Mouse (Mus musculus) neural tube, embryonic 15.5 days (tissue): ENCODE results near the gene Bri3bp. TPM values are rescaled to one million over a fixed set of nuclear protein-coding genes. Genes with fewer than 3 reads are reported as not detected.
"Not testable (repeated sequence)": the region's sequence is repeated elsewhere in the genome, so short reads cannot be mapped to it uniquely, and the experiment has no call there.

Experiments used
- ATAC-seq: fragments of 200-750 bp; cut with Nextera tagmentation; 2 replicates; pipeline ENCODE4 v1.8.0; 2017; ENCODE audit warnings: mild to moderate bottlenecking, moderate TSS enrichment, moderate library complexity; ENCODE audit not compliant: low FRiP score
- H3K27ac ChIP-seq: fragments of 300-500 bp; sonication (generic); replicated peaks from 2 replicates; pipeline ENCODE4 v1.5.1; 2015; ENCODE audit warnings: mild to moderate bottlenecking, inconsistent platforms
- H3K27me3 ChIP-seq: fragments of 300-500 bp; sonication (generic); replicated peaks from 2 replicates; pipeline ENCODE4 v1.6.1; 2015; ENCODE audit warnings: inconsistent platforms
- H3K36me3 ChIP-seq: fragments of 300-500 bp; sonication (generic); 2 replicates; pipeline ENCODE4 v1.6.1; 2015; ENCODE audit warnings: inconsistent platforms
- H3K4me1 ChIP-seq: fragments of 300-500 bp; sonication (generic); 2 replicates; pipeline ENCODE4 v1.6.1; 2015; ENCODE audit warnings: inconsistent platforms
- H3K4me2 ChIP-seq: fragments of 300-500 bp; sonication (generic); 2 replicates; pipeline ENCODE4 v1.6.1; 2015; ENCODE audit warnings: inconsistent platforms, mild to moderate bottlenecking, moderate library complexity
- H3K4me3 ChIP-seq: fragments of 300-500 bp; sonication (generic); replicated peaks from 2 replicates; pipeline ENCODE4 v1.5.1; 2015; ENCODE audit warnings: mild to moderate bottlenecking, inconsistent platforms
- H3K9ac ChIP-seq: fragments of 300-500 bp; sonication (generic); replicated peaks from 2 replicates; pipeline ENCODE4 v1.6.1; 2015; ENCODE audit warnings: mild to moderate bottlenecking, inconsistent platforms
- H3K9me3 ChIP-seq: fragments of 300-500 bp; sonication (generic); replicated peaks from 2 replicates; pipeline ENCODE4 v1.6.1; 2016; ENCODE audit warnings: inconsistent platforms
- WGBS: fragments of 180-500 bp; shearing (Covaris S2); methylation state at CpG from one replicate; pipeline ENCODE4 v1.1.7; 2015; ENCODE audit warnings: mixed read lengths; 5-methylcytosine and 5-hydroxymethylcytosine counted together
- polyA plus RNA-seq: library from polyadenylated mRNA; unstranded; fragments of >200 nt; fragmentation: Nextera tagmentation; extraction: Ambion mirVana; gene quantifications from 2 replicates; pipeline ENCODE4 v1.2.1, GENCODE M21; 2015

The Bri3bp gene
- polyA plus RNA-seq: 37.3 and 40.6 TPM in 2 replicates

- Histone ChIP-seq H3K4me3 (peak within 1 kb of the TSS; percentile 95), H3K36me3 (no peaks in the 10 kb centered on the region), H3K9ac (peak within 1 kb of the TSS; percentile 91), H3K4me1 (peaks cover 29% of the 10 kb centered on the region), H3K27ac (peak within 1 kb of the TSS; percentile 88), H3K4me2 (peak within 1 kb of the TSS; percentile 79), H3K9me3 (no peaks in the 10 kb centered on the region), H3K27me3 (no peaks in the 10 kb centered on the region)
- peak; percentile 89 for ATAC-seq
- WGBS: 0% methylated on average over 79 of the region's 97 CpGs
Observed at GRCm38 (mm10) chr5:125441234-125442114, at the start of gene Bri3bp. Bri3bp (plus strand) TSS chr5:125441568.

- H3K4me1 ChIP-seq: peaks cover 48% of the 10 kb centered on the region
- no peaks in the 10 kb centered on the region for H3K36me3 ChIP-seq
- no peaks in the 10 kb centered on the region for H3K27me3 ChIP-seq
- no peak overlapping the region for H3K9ac ChIP-seq
- H3K9me3 ChIP-seq: no peaks in the 10 kb centered on the region
- H3K27ac ChIP-seq: peak overlapping the region; percentile 97; the same call in 1 of the 2 replicates
- H3K4me2 ChIP-seq: no peak overlapping the region
- WGBS: 79% methylated on average over 5 of the region's 5 CpGs
- no peak overlapping the region for H3K4me3 ChIP-seq
- no peak for ATAC-seq
Observed at GRCm38 (mm10) chr5:125391609-125392008, 49.8 kb upstream of the Bri3bp start.

- not testable (repeated sequence) for H3K36me3 ChIP-seq, ATAC-seq, H3K27me3 ChIP-seq, H3K4me3 ChIP-seq, H3K4me2 ChIP-seq, H3K9ac ChIP-seq, H3K9me3 ChIP-seq
- Histone ChIP-seq H3K4me1 (peaks cover 47% of the 10 kb centered on the region), H3K27ac (peak overlapping the region; percentile 97)
- WGBS: 96% methylated on average over 4 of the region's 4 CpGs
Observed at GRCm38 (mm10) chr5:125392176-125392575, 49.2 kb upstream of the Bri3bp start.

- peak; percentile 3; the same call in 1 of the 2 replicates for ATAC-seq
- Histone ChIP-seq H3K4me2 (peak overlapping the region; percentile 54), H3K27ac (peak overlapping the region; percentile 97), H3K36me3 (no peaks in the 10 kb centered on the region), H3K9ac (peak overlapping the region; percentile 31; the same call in 1 of the 2 replicates), H3K27me3 (no peaks in the 10 kb centered on the region), H3K4me3 (no peak overlapping the region), H3K9me3 (no peaks in the 10 kb centered on the region), H3K4me1 (peaks cover 46% of the 10 kb centered on the region)
- WGBS: 18% methylated on average over 1 of the region's 1 CpGs
Observed at GRCm38 (mm10) chr5:125392618-125392976, 48.8 kb upstream of the Bri3bp start.

- Histone ChIP-seq H3K4me1 (peaks cover 45% of the 10 kb centered on the region), H3K36me3 (no peaks in the 10 kb centered on the region), H3K9ac (peak overlapping the region; percentile 46), H3K27ac (peak overlapping the region; percentile 97), H3K27me3 (no peaks in the 10 kb centered on the region), H3K4me3 (peak overlapping the region; percentile 36), H3K4me2 (peak overlapping the region; percentile 54), H3K9me3 (no peaks in the 10 kb centered on the region)
- ATAC-seq: peak; percentile 91
- under 1% methylated on average over 20 of the region's 20 CpGs for WGBS
Observed at GRCm38 (mm10) chr5:125392977-125393621, 48.3 kb upstream of the Bri3bp start.

GRCm38 (mm10) chr5:125393622-125394603 lies 47.5 kb upstream of the Bri3bp start:
- Histone ChIP-seq H3K9me3 (no peaks in the 10 kb centered on the region), H3K4me2 (peak overlapping the region; percentile 54), H3K4me3 (peak overlapping the region; percentile 36), H3K27ac (peak overlapping the region; percentile 97), H3K4me1 (peaks cover 39% of the 10 kb centered on the region), H3K9ac (peak overlapping the region; percentile 46), H3K27me3 (no peaks in the 10 kb centered on the region), H3K36me3 (no peaks in the 10 kb centered on the region)
- peak; percentile 65 for ATAC-seq
- WGBS: 6% methylated on average over 23 of the region's 25 CpGs

- Histone ChIP-seq H3K27me3 (no peaks in the 10 kb centered on the region), H3K9ac (no peak overlapping the region), H3K4me2 (peak overlapping the region; percentile 54), H3K36me3 (no peaks in the 10 kb centered on the region), H3K4me3 (no peak overlapping the region), H3K4me1 (peaks cover 37% of the 10 kb centered on the region), H3K9me3 (no peaks in the 10 kb centered on the region), H3K27ac (peak overlapping the region; percentile 97)
- ATAC-seq: no peak
- 47% methylated on average over 3 of the region's 3 CpGs for WGBS
Observed at GRCm38 (mm10) chr5:125395008-125395407, 46.4 kb upstream of the Bri3bp start.

- H3K27ac ChIP-seq: no peak overlapping the region
- 64% methylated on average over 7 of the region's 7 CpGs for WGBS
Observed at GRCm38 (mm10) chr5:125400903-125401302, 40.5 kb upstream of the Bri3bp start.

GRCm38 (mm10) chr5:125402476-125402875 lies 38.9 kb upstream of the Bri3bp start:
- H3K36me3 ChIP-seq: no peaks in the 10 kb centered on the region
- H3K9me3 ChIP-seq: no peaks in the 10 kb centered on the region
- H3K4me3 ChIP-seq: no peak overlapping the region
- no peak overlapping the region for H3K9ac ChIP-seq
- ATAC-seq: no peak
- 52% methylated on average over 10 of the region's 10 CpGs for WGBS
- peaks cover 27% of the 10 kb centered on the region for H3K4me1 ChIP-seq
- no peak overlapping the region for H3K4me2 ChIP-seq
- no peak overlapping the region for H3K27ac ChIP-seq
- no peaks in the 10 kb centered on the region for H3K27me3 ChIP-seq

More at GRCm38 (mm10) chr5:125400903-125401302, 40.5 kb upstream of the Bri3bp start:
- no peaks in the 10 kb centered on the region for H3K27me3 ChIP-seq
- no peak for ATAC-seq
- H3K4me1 ChIP-seq: peaks cover 14% of the 10 kb centered on the region
- no peak overlapping the region for H3K4me2 ChIP-seq
- H3K9ac ChIP-seq: no peak overlapping the region
- no peaks in the 10 kb centered on the region for H3K36me3 ChIP-seq
- H3K9me3 ChIP-seq: no peaks in the 10 kb centered on the region
- H3K4me3 ChIP-seq: no peak overlapping the region

GRCm38 (mm10) chr5:125402991-125403390 lies 38.4 kb upstream of the Bri3bp start:
- Histone ChIP-seq H3K4me2 (no peak overlapping the region), H3K9ac (no peak overlapping the region), H3K4me3 (no peak overlapping the region), H3K4me1 (peaks cover 28% of the 10 kb centered on the region), H3K36me3 (no peaks in the 10 kb centered on the region), H3K9me3 (no peaks in the 10 kb centered on the region), H3K27ac (no peak overlapping the region), H3K27me3 (no peaks in the 10 kb centered on the region)
- 60% methylated on average over 6 of the region's 6 CpGs for WGBS
- no peak for ATAC-seq
